Mouse (Mus musculus): ENCODE data around the gene Nkain4. TPM values are rescaled to one million over a fixed set of nuclear protein-coding genes. Genes with fewer than 3 reads are reported as not detected.

Nkain4 gene
- not detected for polyA plus RNA-seq (2017; shearing (Covaris generic))

- no peak for ATAC-seq
These were observed at the start of gene Nkain4 for GRCm38 (mm10) chr2:180954061-180955047. TSS of gene Nkain4 (minus strand) at chr2:180954699.

GRCm38 (mm10) chr2:180996905-180997304 is 42.4 kb upstream of the Nkain4 start:
- ATAC-seq: no peak

GRCm38 (mm10) chr2:180996436-180996835 is 41.9 kb upstream of the Nkain4 start:
- no peak for ATAC-seq

- no peak for ATAC-seq
These were observed 41.0 kb upstream of the Nkain4 start for GRCm38 (mm10) chr2:180995457-180995856.

- no peak for ATAC-seq
These were observed 39.9 kb upstream of the Nkain4 start for GRCm38 (mm10) chr2:180994360-180994759.

GRCm38 (mm10) chr2:180990347-180990746 is 35.8 kb upstream of the Nkain4 start:
- no peak for ATAC-seq

- no peak for ATAC-seq
These were observed 34.4 kb upstream of the Nkain4 start for GRCm38 (mm10) chr2:180988948-180989347.

- ATAC-seq: no peak
These were observed 33.9 kb upstream of the Nkain4 start for GRCm38 (mm10) chr2:180988347-180988913.

- ATAC-seq: no peak
These were observed 33.0 kb upstream of the Nkain4 start for GRCm38 (mm10) chr2:180987432-180988030.

GRCm38 (mm10) chr2:180987001-180987400 is 32.5 kb upstream of the Nkain4 start:
- no peak for ATAC-seq

- ATAC-seq: no peak
These were observed 31.9 kb upstream of the Nkain4 start, which contains the start of gene Col20a1 for GRCm38 (mm10) chr2:180986449-180986848. TSS of gene Col20a1 (plus strand) at chr2:180986535.

- ATAC-seq: no peak
These were observed 31.1 kb upstream of the Nkain4 start for GRCm38 (mm10) chr2:180985635-180986034.

- ATAC-seq: no peak
These were observed 26.6 kb upstream of the Nkain4 start for GRCm38 (mm10) chr2:180981133-180981532.

- ATAC-seq: peak; percentile 93
These were observed 12.7 kb upstream of the Nkain4 start, which contains the start of gene Arfgap1 for GRCm38 (mm10) chr2:180967010-180967763. TSS of gene Arfgap1 (plus strand) at chr2:180967225.

GRCm38 (mm10) chr2:180966092-180966882 is 11.8 kb upstream of the Nkain4 start:
- peak; percentile 58 for ATAC-seq

GRCm38 (mm10) chr2:180963956-180964355 is 9.5 kb upstream of the Nkain4 start:
- ATAC-seq: no peak

- no peak for ATAC-seq
These were observed 8.3 kb upstream of the Nkain4 start for GRCm38 (mm10) chr2:180962616-180963308.

- ATAC-seq: no peak
These were observed 5.7 kb upstream of the Nkain4 start for GRCm38 (mm10) chr2:180960187-180960586.

- no peak for ATAC-seq
These were observed 5.1 kb upstream of the Nkain4 start for GRCm38 (mm10) chr2:180959605-180960004.

- ATAC-seq: no peak
These were observed 861 bp downstream of the Nkain4 start for GRCm38 (mm10) chr2:180953638-180954037.

- ATAC-seq: no peak
These were observed 1.7 kb downstream of the Nkain4 start for GRCm38 (mm10) chr2:180952731-180953171.

Measured in activated CD4-positive, CD25-positive, alpha-beta regulatory T cell, adult 4 months (primary cell).